Mouse (Mus musculus) macrophage (primary cell): ENCODE data around the gene Prh1. TPM values are rescaled to one million over a fixed set of nuclear protein-coding genes. Genes with fewer than 3 reads are reported as not detected.
"Not testable (repeated sequence)": the region's sequence is repeated elsewhere in the genome, so short reads cannot be mapped to it uniquely, and the experiment has no call there.

Experiments used
- H3K27ac ChIP-seq: fragments of 350-480 bp; formaldehyde crosslinking; 2 replicates; pipeline ENCODE4 v1.9.0; 2021
- H3K36me3 ChIP-seq: fragments of 350-480 bp; formaldehyde crosslinking; 2 replicates; pipeline ENCODE4 v1.9.0; 2021; ENCODE audit errors: inconsistent target
- H3K4me3 ChIP-seq: fragments of 350-480 bp; formaldehyde crosslinking; 2 replicates; pipeline ENCODE4 v1.9.0; 2021; ENCODE audit errors: inconsistent target
- H3K79me2 ChIP-seq: fragments of 350-480 bp; formaldehyde crosslinking; 2 replicates; pipeline ENCODE4 v1.9.0; 2021; ENCODE audit errors: inconsistent target
- WGBS: methylation state at CpG from one replicate; pipeline ENCODE4 v1.1.7; 2026; ENCODE audit warnings: inconsistent platforms; ENCODE audit not compliant: missing documents; 5-methylcytosine and 5-hydroxymethylcytosine counted together
- polyA plus RNA-seq: library from polyadenylated mRNA; stranded (reverse); fragments of 250-400 nt; gene quantifications from 3 replicates; pipeline ENCODE4 v1.2.4, GENCODE M21; 2018; ENCODE audit warnings: inconsistent platforms
- total RNA-seq, 78 experiments: library from RNA; depleted of rRNA; stranded (reverse); fragments of 250-400 nt; gene quantifications; 1 replicate in 9 of 78; 2 replicates in 24 of 78; 3 replicates in 43 of 78; 4 replicates in 2 of 78; pipeline ENCODE4 v1.2.4; 2018; ENCODE audit warnings: inconsistent platforms in 56 of 78

Gene Prh1
- total RNA-seq (2018; cell fraction: chromatin; rRNA removed) = not detected
- total RNA-seq (2018; cell fraction: cytosol; rRNA removed) = not detected
- not detected for total RNA-seq (2018; cell fraction: nucleus; rRNA removed)
- polyA plus RNA-seq = not detected in 3 replicates

GRCm38 (mm10) chr6:132569509-132569908, at the start of gene Prh1:
Gene Prh1, plus strand, starts transcription at chr6:132569809.
- H3K4me3 ChIP-seq, H3K36me3 ChIP-seq, H3K27ac ChIP-seq, H3K79me2 ChIP-seq: not testable (repeated sequence)
- WGBS = 67% methylated on average over 1 of the region's 1 CpGs

GRCm38 (mm10) chr6:132595613-132596012, 26.0 kb downstream of the Prh1 start, which contains the start of gene Prp2:
Gene Prp2, plus strand, starts transcription at chr6:132595913.
- WGBS = 71% methylated on average over 1 of the region's 2 CpGs
- H3K36me3 ChIP-seq = not testable (repeated sequence)

More at GRCm38 (mm10) chr6:132595613-132596012, 26.0 kb downstream of the Prh1 start, which contains the start of gene Prp2:
- H3K27ac ChIP-seq, H3K4me3 ChIP-seq, H3K79me2 ChIP-seq: not testable (repeated sequence)

Other genes starting within 250 kb of the Prh1 start
- gene Gm8882, start 205.7 kb upstream of the Prh1 start, polyA plus RNA-seq = not detected in 3 replicates
- gene Prp2, start 26.1 kb downstream of the Prh1 start, polyA plus RNA-seq = not detected in 3 replicates
- not detected in 3 replicates for gene A630073D07Rik, start 81.7 kb downstream of the Prh1 start, polyA plus RNA-seq
- not detected in 3 replicates for gene Tas2r120, start 87.1 kb downstream of the Prh1 start, polyA plus RNA-seq
- gene Tas2r121, start 131.2 kb downstream of the Prh1 start, polyA plus RNA-seq = not detected in 3 replicates
- gene Tas2r122, start 142.1 kb downstream of the Prh1 start, polyA plus RNA-seq = not detected in 3 replicates
- gene Tas2r115, start 168.2 kb downstream of the Prh1 start, polyA plus RNA-seq = not detected in 3 replicates
- gene Tas2r124, start 184.9 kb downstream of the Prh1 start, polyA plus RNA-seq = not detected in 3 replicates
- not detected in 3 replicates for gene Tas2r102, start 192.3 kb downstream of the Prh1 start, polyA plus RNA-seq
- not detected in 3 replicates for gene Tas2r136, start 208.4 kb downstream of the Prh1 start, polyA plus RNA-seq
- not detected in 3 replicates for gene Tas2r117, start 233.0 kb downstream of the Prh1 start, polyA plus RNA-seq